Mouse (Mus musculus) ES-Bruce4 (cell line): ENCODE data around the gene Ank3.

ENCODE experiments used
- CTCF ChIP-seq: IDR thresholded peaks from one replicate; pipeline ENCODE4 v1.8.1; 2011; ENCODE audit warnings: low read depth, low read length
- EP300 ChIP-seq: IDR thresholded peaks from 2 replicates; pipeline ENCODE4 v1.6.1; 2011; ENCODE audit warnings: low read depth, low read length; ENCODE audit not compliant: insufficient read depth
- POLR2A ChIP-seq: IDR thresholded peaks from one replicate; pipeline ENCODE4 v1.8.1; 2011; ENCODE audit warnings: low read length; ENCODE audit not compliant: insufficient read depth

DNA sequence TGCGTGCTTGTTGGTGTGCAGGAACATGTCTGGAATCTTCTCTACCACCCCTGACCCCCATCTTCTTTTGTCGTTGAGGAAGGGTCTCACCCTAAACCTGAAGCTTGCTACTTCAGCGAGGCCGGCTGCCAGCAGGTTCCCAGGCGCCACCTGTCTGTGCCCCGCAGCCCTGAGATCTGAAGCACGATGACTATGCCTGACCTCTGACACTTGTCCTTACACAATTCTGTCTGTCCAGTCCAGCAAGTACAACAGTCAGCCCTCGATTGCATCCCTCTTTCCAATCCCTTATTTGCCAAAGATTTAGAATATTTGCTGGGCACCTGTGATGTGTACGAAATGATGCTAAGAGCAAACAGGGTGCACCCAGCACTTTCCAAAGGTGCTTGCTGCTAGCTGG is 497.0 kb downstream of the Ank3 start:
- no peak for TF ChIP-seq POLR2A
- TF ChIP-seq CTCF: no peak
- no peak for TF ChIP-seq EP300
